Mouse (Mus musculus) brain, embryonic 14.5 days (tissue): ENCODE measurements around the gene Gfod2.

Experiments used
- CTCF ChIP-seq: fragments of 200-500 bp; IDR thresholded peaks from 2 replicates; pipeline ENCODE4 v1.5.1; 2012; ENCODE audit warnings: inconsistent platforms, mild to moderate bottlenecking, moderate library complexity, borderline replicate concordance; ENCODE audit not compliant: insufficient read depth, insufficient read length; ENCODE audit errors: extremely low read depth
- POLR2A ChIP-seq: fragments of 200-500 bp; IDR thresholded peaks from 2 replicates; pipeline ENCODE4 v1.6.1; 2012; ENCODE audit warnings: mild to moderate bottlenecking, inconsistent platforms, borderline replicate concordance; ENCODE audit not compliant: poor library complexity, insufficient read depth, insufficient read length, severe bottlenecking; ENCODE audit errors: extremely low read depth

- TF ChIP-seq CTCF (no peak), POLR2A (no peak)
Measured at GRCm38 (mm10) chr8:105798408-105798807, 39.9 kb upstream of the Gfod2 start.
